Mouse (Mus musculus): ENCODE data around the gene Gm20388.

- no peak for TF ChIP-seq CTCF (conservative IDR thresholded peaks at IDR 0.05; ENCODE audit: insufficient read depth, insufficient read length, low read depth, low read length)
- no peak for TF ChIP-seq POLR2A (IDR thresholded peaks at IDR 0.05; ENCODE audit: low read depth, low read length)
These were observed 2665.3 kb downstream of the Gm20388 start for GRCm38 (mm10) chr8:122575735-122576647.

Measured in kidney, adult 2 months (tissue).